Mouse (Mus musculus) embryonic facial prominence, embryonic 13.5 days (tissue): ENCODE data around the gene Abca9. TPM values are rescaled to one million over a fixed set of nuclear protein-coding genes. Genes with fewer than 3 reads are reported as not detected.

ENCODE experiments used
- ATAC-seq: fragments of 200-750 bp; cut with Nextera tagmentation; 2 replicates; pipeline ENCODE4 v1.8.0; 2017; ENCODE audit warnings: low read depth; ENCODE audit not compliant: insufficient number of reproducible peaks, insufficient read depth, low FRiP score, low TSS enrichment
- H3K27ac ChIP-seq: fragments of 300-500 bp; sonication (generic); 2 replicates; pipeline ENCODE4 v1.5.1; 2015; ENCODE audit warnings: moderate library complexity, mild to moderate bottlenecking, inconsistent platforms
- H3K27me3 ChIP-seq: fragments of 300-500 bp; sonication (generic); 2 replicates; pipeline ENCODE4 v1.6.1; 2015; ENCODE audit warnings: mild to moderate bottlenecking, inconsistent platforms
- H3K36me3 ChIP-seq: fragments of 300-500 bp; sonication (generic); 2 replicates; pipeline ENCODE4 v1.6.1; 2015; ENCODE audit warnings: mild to moderate bottlenecking, inconsistent platforms
- H3K4me1 ChIP-seq: fragments of 300-500 bp; sonication (generic); 2 replicates; pipeline ENCODE4 v1.6.1; 2015; ENCODE audit warnings: inconsistent platforms
- H3K4me2 ChIP-seq: fragments of 300-500 bp; sonication (generic); 2 replicates; pipeline ENCODE4 v1.6.1; 2015; ENCODE audit warnings: moderate library complexity, mild to moderate bottlenecking, inconsistent platforms
- H3K4me3 ChIP-seq: fragments of 300-500 bp; sonication (generic); 2 replicates; pipeline ENCODE4 v1.5.1; 2015; ENCODE audit warnings: mild to moderate bottlenecking, inconsistent platforms
- H3K9ac ChIP-seq: fragments of 300-500 bp; sonication (generic); 2 replicates; pipeline ENCODE4 v1.6.1; 2015; ENCODE audit warnings: mild to moderate bottlenecking, inconsistent platforms
- H3K9me3 ChIP-seq: fragments of 300-500 bp; sonication (generic); 2 replicates; pipeline ENCODE4 v1.6.1; 2016; ENCODE audit warnings: inconsistent platforms
- WGBS: fragments of 180-500 bp; shearing (Covaris S2); methylation state at CpG from one replicate; pipeline ENCODE4 v1.1.7; 2015; ENCODE audit warnings: mixed read lengths; 5-methylcytosine and 5-hydroxymethylcytosine counted together
- polyA plus RNA-seq: library from polyadenylated mRNA; unstranded; fragments of >200 nt; fragmentation: Nextera tagmentation; extraction: Ambion mirVana; gene quantifications from 2 replicates; pipeline ENCODE4 v1.2.1, GENCODE M21; 2015

Gene Abca9
- polyA plus RNA-seq, result 4.7 and 4.8 TPM in 2 replicates

- Histone ChIP-seq H3K9me3 (no peaks in the 10 kb centered on the region), H3K4me1 (peaks cover 18% of the 10 kb centered on the region), H3K4me3 (peak within 1 kb of the TSS; percentile 23), H3K4me2 (peak within 1 kb of the TSS; percentile 42), H3K27me3 (no peaks in the 10 kb centered on the region), H3K9ac (no peak within 1 kb of the TSS), H3K36me3 (no peaks in the 10 kb centered on the region), H3K27ac (peak within 1 kb of the TSS; percentile 86)
- 29% methylated on average over 12 of the region's 12 CpGs for WGBS
- no peak for ATAC-seq
Observed at GRCm38 (mm10) chr11:110167459-110168251, at the start of gene Abca9. Gene Abca9 (minus strand): TSS chr11:110168196.

DNA sequence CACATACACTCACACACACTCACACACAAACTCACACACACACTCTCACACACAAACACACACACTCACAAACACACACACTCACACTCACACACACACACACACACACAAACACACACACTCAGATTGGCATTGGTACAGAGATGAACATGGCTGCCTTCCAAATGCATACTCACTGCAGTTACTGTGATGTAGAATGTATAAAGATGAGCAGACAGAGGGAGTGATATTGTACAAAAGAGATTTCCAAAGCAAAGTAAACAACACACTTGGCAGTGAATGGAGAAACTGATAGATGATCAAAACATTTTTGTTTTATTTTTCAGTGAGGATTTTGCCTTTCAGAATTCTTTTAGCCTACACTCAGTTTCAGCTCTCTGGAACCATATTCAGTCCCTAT, 49.1 kb upstream of the Abca9 start:
- no peak overlapping the region for H3K4me3 ChIP-seq
- no peak for ATAC-seq
- H3K27ac ChIP-seq, result no peak overlapping the region
- no peaks in the 10 kb centered on the region for H3K9me3 ChIP-seq
- no peaks in the 10 kb centered on the region for H3K27me3 ChIP-seq
- H3K9ac ChIP-seq, result no peak overlapping the region
- no peaks in the 10 kb centered on the region for H3K36me3 ChIP-seq
- no peaks in the 10 kb centered on the region for H3K4me1 ChIP-seq
- H3K4me2 ChIP-seq, result no peak overlapping the region

GRCm38 (mm10) chr11:110203930-110204329, 35.9 kb upstream of the Abca9 start:
- H3K36me3 ChIP-seq, result no peaks in the 10 kb centered on the region
- H3K27ac ChIP-seq, result no peak overlapping the region
- WGBS, result 69% methylated on average over 5 of the region's 5 CpGs
- no peaks in the 10 kb centered on the region; the same call in 1 of the 2 replicates for H3K9me3 ChIP-seq
- H3K4me3 ChIP-seq, result no peak overlapping the region
- no peaks in the 10 kb centered on the region for H3K27me3 ChIP-seq
- no peak for ATAC-seq
- no peaks in the 10 kb centered on the region for H3K4me1 ChIP-seq
- H3K9ac ChIP-seq, result no peak overlapping the region
- no peak overlapping the region for H3K4me2 ChIP-seq

DNA sequence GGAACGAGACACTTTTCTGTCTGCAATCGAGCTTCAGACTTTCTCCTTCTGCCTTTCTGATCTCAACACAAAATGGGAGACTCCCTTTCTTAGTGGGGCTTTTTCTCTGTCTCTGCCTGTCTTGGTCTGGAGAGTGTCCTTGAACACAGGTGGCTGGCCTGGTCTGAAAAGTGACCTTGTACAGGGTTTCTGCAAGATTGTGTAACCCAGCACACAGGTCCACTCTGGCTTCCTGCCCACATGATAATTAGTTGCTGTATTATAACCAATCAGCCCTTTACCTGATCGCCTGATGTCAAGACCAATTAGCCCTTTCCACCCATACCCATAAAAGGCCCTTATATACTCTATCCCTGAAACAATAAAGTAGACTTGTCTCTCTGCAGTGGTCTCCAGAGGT, 30.9 kb upstream of the Abca9 start:
- no peak overlapping the region for H3K4me3 ChIP-seq
- H3K27me3 ChIP-seq, result no peaks in the 10 kb centered on the region
- no peak for ATAC-seq
- H3K9ac ChIP-seq, result no peak overlapping the region
- no peaks in the 10 kb centered on the region; the same call in 1 of the 2 replicates for H3K9me3 ChIP-seq
- H3K4me2 ChIP-seq, result no peak overlapping the region
- no peaks in the 10 kb centered on the region for H3K36me3 ChIP-seq
- H3K4me1 ChIP-seq, result no peaks in the 10 kb centered on the region
- 71% methylated on average over 3 of the region's 3 CpGs for WGBS
- no peak overlapping the region for H3K27ac ChIP-seq

GRCm38 (mm10) chr11:110196561-110197306, 28.7 kb upstream of the Abca9 start:
- Histone ChIP-seq H3K9me3 (no peaks in the 10 kb centered on the region; the same call in 1 of the 2 replicates), H3K27ac (no peak overlapping the region), H3K27me3 (no peaks in the 10 kb centered on the region), H3K4me1 (no peaks in the 10 kb centered on the region), H3K4me2 (no peak overlapping the region), H3K4me3 (no peak overlapping the region), H3K36me3 (no peaks in the 10 kb centered on the region), H3K9ac (no peak overlapping the region)
- ATAC-seq, result no peak
- 79% methylated on average over 8 of the region's 8 CpGs for WGBS

DNA sequence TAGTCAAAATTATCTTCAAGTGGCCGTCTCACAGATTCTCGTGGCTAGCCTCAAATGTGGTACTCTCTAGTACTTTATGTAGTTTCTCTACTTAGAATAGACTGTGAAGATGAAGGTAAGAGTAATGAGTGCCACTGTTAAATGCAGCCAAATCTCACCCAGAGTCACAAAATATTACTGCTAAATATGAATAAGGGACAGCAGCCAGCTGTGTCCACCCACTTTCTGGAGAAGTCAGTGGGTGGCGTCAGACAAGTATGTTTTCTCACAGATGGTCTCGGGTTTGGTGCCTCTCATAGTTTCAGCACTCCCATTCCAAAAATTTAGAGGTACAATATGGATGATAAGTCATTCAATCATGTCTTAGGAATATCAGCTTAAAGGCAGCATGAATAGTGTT, 27.3 kb upstream of the Abca9 start:
- Histone ChIP-seq H3K27ac (no peak overlapping the region), H3K9me3 (no peaks in the 10 kb centered on the region; the same call in 1 of the 2 replicates), H3K4me2 (no peak overlapping the region), H3K9ac (no peak overlapping the region), H3K4me3 (no peak overlapping the region), H3K27me3 (no peaks in the 10 kb centered on the region), H3K36me3 (no peaks in the 10 kb centered on the region), H3K4me1 (no peaks in the 10 kb centered on the region)
- WGBS, result 87% methylated on average over 4 of the region's 4 CpGs
- ATAC-seq, result no peak

GRCm38 (mm10) chr11:110171212-110171611, 3.2 kb upstream of the Abca9 start:
- H3K9ac ChIP-seq, result no peak overlapping the region
- H3K27me3 ChIP-seq, result no peaks in the 10 kb centered on the region
- H3K36me3 ChIP-seq, result no peaks in the 10 kb centered on the region
- no peaks in the 10 kb centered on the region for H3K9me3 ChIP-seq
- H3K27ac ChIP-seq, result no peak overlapping the region
- 98% methylated on average over 3 of the region's 3 CpGs for WGBS
- no peak for ATAC-seq
- H3K4me2 ChIP-seq, result no peak overlapping the region
- H3K4me3 ChIP-seq, result no peak overlapping the region
- H3K4me1 ChIP-seq, result peaks cover 13% of the 10 kb centered on the region

GRCm38 (mm10) chr11:110165822-110166221, 2.2 kb downstream of the Abca9 start:
- Histone ChIP-seq H3K4me1 (peaks cover 18% of the 10 kb centered on the region), H3K27ac (no peak overlapping the region), H3K36me3 (no peaks in the 10 kb centered on the region), H3K4me3 (no peak overlapping the region), H3K4me2 (peak overlapping the region; percentile 22; the same call in 1 of the 2 replicates), H3K9ac (no peak overlapping the region), H3K27me3 (no peaks in the 10 kb centered on the region), H3K9me3 (no peaks in the 10 kb centered on the region)
- no peak for ATAC-seq
- 23% methylated on average over 3 of the region's 3 CpGs for WGBS

GRCm38 (mm10) chr11:110165409-110165808, 2.6 kb downstream of the Abca9 start:
- no peak overlapping the region for H3K27ac ChIP-seq
- H3K4me2 ChIP-seq, result no peak overlapping the region; the same call in 1 of the 2 replicates
- H3K9me3 ChIP-seq, result no peaks in the 10 kb centered on the region
- no peak for ATAC-seq
- no peaks in the 10 kb centered on the region for H3K36me3 ChIP-seq
- H3K27me3 ChIP-seq, result no peaks in the 10 kb centered on the region
- H3K9ac ChIP-seq, result no peak overlapping the region
- H3K4me3 ChIP-seq, result no peak overlapping the region
- H3K4me1 ChIP-seq, result peaks cover 18% of the 10 kb centered on the region

GRCm38 (mm10) chr11:110157059-110157458, 10.9 kb downstream of the Abca9 start:
- no peak overlapping the region for H3K27ac ChIP-seq
- H3K9ac ChIP-seq, result no peak overlapping the region
- no peaks in the 10 kb centered on the region for H3K36me3 ChIP-seq
- H3K4me3 ChIP-seq, result no peak overlapping the region
- H3K4me1 ChIP-seq, result no peaks in the 10 kb centered on the region
- ATAC-seq, result no peak
- no peaks in the 10 kb centered on the region for H3K9me3 ChIP-seq
- H3K27me3 ChIP-seq, result no peaks in the 10 kb centered on the region
- no peak overlapping the region for H3K4me2 ChIP-seq
- WGBS, result 62% methylated on average over 6 of the region's 6 CpGs

GRCm38 (mm10) chr11:110155985-110156384, 12.0 kb downstream of the Abca9 start:
- no peaks in the 10 kb centered on the region for H3K4me1 ChIP-seq
- H3K27me3 ChIP-seq, result no peaks in the 10 kb centered on the region
- no peak for ATAC-seq
- H3K27ac ChIP-seq, result no peak overlapping the region
- H3K9me3 ChIP-seq, result no peaks in the 10 kb centered on the region
- 94% methylated on average over 11 of the region's 11 CpGs for WGBS
- H3K4me2 ChIP-seq, result no peak overlapping the region
- H3K9ac ChIP-seq, result no peak overlapping the region; the same call in 1 of the 2 replicates
- no peaks in the 10 kb centered on the region for H3K36me3 ChIP-seq
- no peak overlapping the region for H3K4me3 ChIP-seq

- Histone ChIP-seq H3K9ac (no peak overlapping the region), H3K4me3 (no peak overlapping the region), H3K4me1 (no peaks in the 10 kb centered on the region), H3K27me3 (no peaks in the 10 kb centered on the region), H3K9me3 (no peaks in the 10 kb centered on the region), H3K36me3 (peaks cover 3% of the 10 kb centered on the region; the same call in 1 of the 2 replicates), H3K4me2 (no peak overlapping the region), H3K27ac (no peak overlapping the region)
- WGBS, result 89% methylated on average over 5 of the region's 5 CpGs
- ATAC-seq, result no peak
Observed at GRCm38 (mm10) chr11:110147640-110148039, 20.4 kb downstream of the Abca9 start.
